Mouse (Mus musculus) thymus, adult 2 months (tissue): ENCODE data around the gene Plcb1. TPM values are rescaled to one million over a fixed set of nuclear protein-coding genes. Genes with fewer than 3 reads are reported as not detected.

Source experiments
- DNase-seq: peaks from one replicate; pipeline ENCODE4 v3.0.0; 2021
- H3K27ac ChIP-seq: fragments of 200-500 bp; 2 replicates; pipeline ENCODE4 v1.5.1; 2012; ENCODE audit warnings: low read length, control low read depth; ENCODE audit not compliant: control insufficient read depth, insufficient read depth
- H3K27me3 ChIP-seq: fragments of 200-500 bp; 2 replicates; pipeline ENCODE4 v1.6.1; 2012; ENCODE audit warnings: mild to moderate bottlenecking, low read length, moderate library complexity, mixed read lengths; ENCODE audit not compliant: control insufficient read depth, insufficient read depth
- H3K36me3 ChIP-seq: fragments of 200-500 bp; 2 replicates; pipeline ENCODE4 v1.6.1; 2012; ENCODE audit warnings: mild to moderate bottlenecking, low read length, moderate library complexity; ENCODE audit not compliant: control insufficient read depth, insufficient read depth
- H3K4me1 ChIP-seq: fragments of 200-500 bp; replicated peaks from 2 replicates; pipeline ENCODE4 v1.6.1; 2012; ENCODE audit warnings: low read length; ENCODE audit not compliant: control insufficient read depth, insufficient read depth
- H3K4me3 ChIP-seq: fragments of 200-500 bp; 2 replicates; pipeline ENCODE4 v1.5.1; 2012; ENCODE audit warnings: mild to moderate bottlenecking, low read length, control low read depth, moderate library complexity; ENCODE audit not compliant: control insufficient read depth, insufficient read depth
- CTCF ChIP-seq: fragments of 200-500 bp; IDR thresholded peaks from 2 replicates; pipeline ENCODE4 v1.5.1; 2012; ENCODE audit warnings: mild to moderate bottlenecking, control low read depth, low read length, moderate library complexity, borderline replicate concordance; ENCODE audit not compliant: control insufficient read depth, poor library complexity, insufficient read depth; ENCODE audit errors: extremely low read depth
- POLR2A ChIP-seq: fragments of 200-500 bp; IDR thresholded peaks from 2 replicates; pipeline ENCODE4 v1.6.1; 2012; ENCODE audit warnings: mild to moderate bottlenecking, low read length, control low read depth, moderate library complexity; ENCODE audit not compliant: control insufficient read depth, poor library complexity, insufficient read depth; ENCODE audit errors: extremely low read depth
- WGBS: fragments of 180-500 bp; shearing (Covaris S2); methylation state at CpG from one replicate; pipeline ENCODE4 v1.1.7; 2018; 5-methylcytosine and 5-hydroxymethylcytosine counted together
- polyA plus RNA-seq: library from polyadenylated mRNA; depleted of rRNA; stranded (reverse); fragments of >200 nt; gene quantifications from 2 replicates; pipeline ENCODE4 v1.2.3, GENCODE M21; 2012; rRNA removed

Gene Plcb1
- polyA plus RNA-seq, 1 experiment = 0.32 TPM

DNA sequence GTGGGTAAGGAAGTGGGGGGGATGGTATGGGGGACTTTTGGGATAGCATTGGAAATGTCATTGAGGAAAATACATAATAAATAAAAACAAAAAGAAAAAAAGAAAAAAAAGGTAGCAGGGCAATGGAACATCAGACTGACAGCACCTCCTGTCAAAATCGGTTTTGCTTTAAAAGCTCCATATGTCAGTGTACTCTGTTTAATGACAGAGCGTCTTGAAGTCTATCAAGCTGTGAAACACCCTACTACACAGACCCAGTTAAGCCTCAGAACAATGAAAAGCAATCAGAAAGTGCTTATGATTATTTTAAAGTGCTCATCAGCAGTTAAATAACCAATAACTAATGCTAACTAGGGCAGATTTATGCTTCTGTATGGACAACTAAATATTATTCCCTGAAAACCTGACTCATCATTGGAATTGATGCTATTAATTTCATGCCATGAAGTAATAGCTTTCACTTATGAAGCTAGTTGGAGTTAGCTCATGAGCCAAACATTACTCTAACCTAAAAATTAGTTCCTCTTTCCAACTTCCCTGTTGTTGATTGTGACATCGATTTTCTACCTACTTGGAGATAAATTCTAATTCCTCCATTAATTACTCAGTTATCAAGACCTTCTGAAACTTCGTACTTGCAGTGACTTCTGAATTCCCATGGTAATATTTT, 717.6 kb downstream of the Plcb1 start:
- Histone ChIP-seq H3K36me3 (no peaks in the 10 kb centered on the region), H3K27ac (no peak overlapping the region), H3K27me3 (no peaks in the 10 kb centered on the region), H3K4me1 (no peaks in the 10 kb centered on the region), H3K4me3 (no peak overlapping the region)
- TF ChIP-seq CTCF = no peak
- no peak for TF ChIP-seq POLR2A
- no peak for DNase-seq
- 52% methylated on average over 4 of the region's 4 CpGs for WGBS

DNA sequence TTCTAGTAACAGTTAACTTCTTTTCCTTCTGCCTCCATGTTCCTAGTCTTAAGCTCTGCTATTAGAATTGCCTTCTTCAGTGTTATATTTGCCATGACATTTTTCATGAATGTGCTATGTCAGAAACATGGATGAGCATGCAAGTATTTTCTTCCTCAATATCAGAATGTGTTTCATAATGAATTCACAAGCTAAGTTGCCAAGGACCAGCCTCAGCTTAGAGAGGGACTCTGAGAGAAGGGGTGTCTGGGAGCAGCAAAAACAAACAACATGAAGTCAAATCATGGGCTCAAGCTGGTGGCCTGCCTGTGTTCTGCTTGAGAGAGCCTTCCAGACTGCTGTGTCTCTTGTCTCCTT, 718.1 kb downstream of the Plcb1 start:
- H3K36me3 ChIP-seq = no peaks in the 10 kb centered on the region
- no peak for DNase-seq
- no peaks in the 10 kb centered on the region for H3K27me3 ChIP-seq
- no peaks in the 10 kb centered on the region for H3K4me1 ChIP-seq
- TF ChIP-seq CTCF = no peak
- no peak for TF ChIP-seq POLR2A
- H3K27ac ChIP-seq = no peak overlapping the region
- no peak overlapping the region for H3K4me3 ChIP-seq

DNA sequence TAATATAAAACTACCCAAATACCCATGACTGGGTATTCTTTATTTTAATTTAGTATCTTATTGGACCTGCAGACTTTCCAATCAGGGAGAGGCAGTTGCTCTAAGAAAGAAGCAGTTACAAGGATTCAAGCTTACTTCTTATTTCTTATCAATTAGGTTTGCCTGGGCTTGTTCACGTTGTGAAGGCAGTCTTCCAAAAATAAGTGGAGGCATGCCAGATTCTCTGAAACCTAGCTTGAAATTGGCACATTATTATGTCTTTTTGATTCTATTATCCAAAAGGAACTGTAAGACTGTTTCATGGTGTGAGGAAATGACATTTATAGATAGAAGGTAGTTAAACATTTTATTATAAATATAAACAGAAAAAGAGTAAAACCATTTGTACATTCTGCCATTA, 721.2 kb downstream of the Plcb1 start:
- Histone ChIP-seq H3K4me1 (no peaks in the 10 kb centered on the region), H3K4me3 (no peak overlapping the region), H3K27ac (no peak overlapping the region), H3K36me3 (no peaks in the 10 kb centered on the region), H3K27me3 (no peaks in the 10 kb centered on the region)
- no peak for DNase-seq
- no peak for TF ChIP-seq CTCF
- no peak for TF ChIP-seq POLR2A
- 72% methylated on average over 1 of the region's 1 CpGs for WGBS

DNA sequence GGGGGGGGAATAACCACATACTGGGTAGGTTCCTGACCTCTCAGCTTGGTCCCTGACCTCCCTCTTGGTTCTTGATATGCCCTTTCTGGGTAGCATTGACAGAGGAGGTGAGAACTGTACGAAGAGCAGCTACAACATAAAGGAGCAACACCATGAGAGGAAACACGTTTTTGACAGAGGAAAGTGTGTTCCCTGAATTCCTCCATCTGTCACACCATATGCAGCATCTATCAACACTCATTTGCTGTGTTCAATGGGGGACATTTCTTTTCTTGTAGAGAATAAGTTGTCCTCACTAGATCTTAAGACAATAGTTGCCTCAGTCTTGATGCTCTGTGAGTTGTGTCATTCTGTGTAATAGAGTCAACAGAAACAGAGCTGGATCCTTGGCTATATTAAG, 733.1 kb downstream of the Plcb1 start:
- DNase-seq = no peak
- 72% methylated on average over 2 of the region's 2 CpGs for WGBS
- H3K36me3 ChIP-seq = no peaks in the 10 kb centered on the region
- no peaks in the 10 kb centered on the region for H3K27me3 ChIP-seq
- H3K4me1 ChIP-seq = no peaks in the 10 kb centered on the region
- no peak overlapping the region for H3K27ac ChIP-seq
- TF ChIP-seq CTCF (no peak), POLR2A (no peak)
- H3K4me3 ChIP-seq = no peak overlapping the region

Other genes starting within 250 kb of the Plcb1 start
- gene Hao1, start 231.7 kb upstream of the Plcb1 start, polyA plus RNA-seq = 0.04 and 0.05 TPM in 2 replicates
- 4.7 and 5.0 TPM in 2 replicates for gene Tmx4, start 141.9 kb upstream of the Plcb1 start, polyA plus RNA-seq